In the genomic region with DNA sequence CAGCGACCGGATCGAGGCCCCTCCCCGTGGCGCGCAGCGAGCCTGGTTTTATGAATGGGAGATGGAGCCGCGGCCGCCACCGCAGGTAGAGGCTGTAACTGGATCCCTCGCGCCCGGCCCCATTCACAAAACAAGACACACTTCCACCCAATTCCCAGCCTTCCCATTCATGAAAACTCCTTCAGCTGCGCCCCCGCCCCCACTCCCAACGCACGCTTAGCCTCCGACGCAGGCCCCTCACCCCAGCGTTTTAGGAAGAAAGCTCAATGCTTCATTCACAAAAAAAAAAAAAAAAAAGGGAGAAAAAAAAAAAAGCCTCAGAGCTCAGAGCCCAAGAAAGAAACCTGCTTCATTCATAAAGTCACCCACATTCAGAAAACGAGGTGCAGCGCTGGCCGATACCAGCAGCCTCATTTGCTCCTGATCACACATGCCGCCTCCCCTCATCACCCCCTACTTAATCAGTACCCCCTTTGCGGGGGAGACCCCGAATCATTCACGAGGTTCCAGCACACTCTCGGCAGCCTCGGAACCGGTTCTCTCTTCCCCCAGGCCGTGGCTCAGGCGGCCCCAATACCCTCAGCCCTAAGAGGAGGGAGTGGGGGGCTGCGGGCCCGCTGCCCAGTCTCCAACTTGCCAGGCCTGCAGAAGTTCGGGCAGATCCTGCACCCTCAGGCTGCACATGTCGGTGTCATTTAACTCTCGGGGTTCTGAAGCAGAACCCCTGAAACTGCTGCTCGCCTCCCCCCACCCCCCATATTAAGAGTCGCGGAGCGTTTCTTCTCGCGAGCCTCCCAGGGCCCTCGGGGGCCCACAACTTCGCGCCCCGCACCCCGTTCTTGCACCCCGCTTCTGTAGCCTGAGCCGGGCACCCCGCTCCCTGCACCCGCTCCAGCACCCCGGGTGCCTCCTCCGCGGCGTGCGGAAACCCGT, we compare ENCODE assay signal across 8 mouse cellular contexts. TPM values are rescaled to one million over a fixed set of nuclear protein-coding genes. Genes with fewer than 3 reads are reported as not detected.
DNase-seq lines count a peak whose midpoint lies in the region; ATAC-seq and TF ChIP-seq lines count a peak whose summit lies in the region.

No protein-coding gene starts in this region.

- H3K36me3 ChIP-seq in ES-E14 (ENCODE audit: control insufficient read depth, insufficient read depth, low read length, poor library complexity, severe bottlenecking): peaks cover 15% of the 10 kb centered on the region
- H3K36me3 ChIP-seq in forebrain, embryonic 13.5 days (ENCODE audit: poor library complexity, severe bottlenecking): no peaks in the 10 kb centered on the region

- no peaks in the 10 kb centered on the region for H3K9me3 ChIP-seq in ES-E14 (ENCODE audit: control insufficient read depth, insufficient read depth, low read depth, low read length)
- no peaks in the 10 kb centered on the region for H3K9me3 ChIP-seq in forebrain, embryonic 13.5 days (replicated peaks)

- peaks cover 21 to 33% of the 10 kb centered on the region in 2 experiments for H3K4me1 ChIP-seq in ES-E14 (ENCODE audit: control insufficient read depth in 2 of 2, insufficient read depth in 2 of 2, low read length in 2 of 2, poor library complexity in 1 of 2)
- H3K4me1 ChIP-seq in forebrain, embryonic 13.5 days: peaks cover 32% of the 10 kb centered on the region

- intact Hi-C loops in heart, postnatal 10 days (cut with DNase I): loop anchor here (2.0 to 5.0 kb wide), 2 partner anchors 110 to 171 kb away; partner anchors contain the start of gene Tra2b

- H3K27me3 ChIP-seq in forebrain, embryonic 13.5 days: peaks cover 69% of the 10 kb centered on the region

- peak overlapping the region; percentile 63 for H3K27ac ChIP-seq in ES-E14 (ENCODE audit: insufficient read depth, low read depth, low read length, poor library complexity, severe bottlenecking)
- H3K27ac ChIP-seq in forebrain, embryonic 13.5 days: no peak overlapping the region

- in situ Hi-C loops in ES-E14 (cut with MboI; ENCODE audit: low sequenced_read_pairs in 2 of 2, unreplicated experiment in 2 of 2): no loop called here

- H3K9ac ChIP-seq in ES-E14 (ENCODE audit: insufficient read depth, low read depth, low read length, poor library complexity, severe bottlenecking): peak overlapping the region; percentile 87
- peak overlapping the region; percentile 67 for H3K9ac ChIP-seq in forebrain, embryonic 13.5 days

- peak; percentile 63 for ATAC-seq in forebrain, embryonic 13.5 days

- peak; percentile 89 for DNase-seq in ES-E14 (ENCODE audit: low read depth, low spot score)
- peak; percentile 79 for DNase-seq in brain, adult 2 months (ENCODE audit: low read depth, low spot score)
- DNase-seq in heart, postnatal 10 days: peak; percentile 67 to 80
- DNase-seq in layer of hippocampus, adult 18-20 months (ENCODE audit: low spot score in 2 of 2): peak; percentile 46 to 67
- peak; percentile 62 to 66 for DNase-seq in lung, adult 18-20 months
- DNase-seq in ovary, adult 18-20 months (ENCODE audit: low spot score): peak; percentile 45
- peak; percentile 71 for DNase-seq in thymus, postnatal 25 days

- peak overlapping the region; percentile 87 to 95 for H3K4me3 ChIP-seq in ES-E14 (ENCODE audit: insufficient read depth in 1 of 2, low read depth in 1 of 2, low read length in 2 of 2, poor library complexity in 1 of 2, severe bottlenecking in 1 of 2)
- peak overlapping the region; percentile 59 for H3K4me3 ChIP-seq in forebrain, embryonic 13.5 days

- WGBS in forebrain, embryonic 13.5 days: under 1% methylated on average over 59 of the region's 59 CpGs

- peak overlapping the region; percentile 92 for H3K4me2 ChIP-seq in forebrain, embryonic 13.5 days

TF ChIP-seq in ES-E14, 5 proteins besides CTCF, POLR2A, EP300 and RAD21:
- TF ChIP-seq ZNF384 (IDR thresholded peaks at IDR 0.05; ENCODE audit: low read depth, low read length): peak; percentile 94
- TF ChIP-seq CHD2 (IDR thresholded peaks at IDR 0.05; ENCODE audit: low read depth, low read length): no peak
- peak; percentile 36; the same call in 1 of the 2 replicates for TF ChIP-seq ZC3H11A (IDR thresholded peaks at IDR 0.05; ENCODE audit: borderline replicate concordance, low read depth, low read length)
- TF ChIP-seq MAFK (IDR thresholded peaks at IDR 0.05; ENCODE audit: insufficient read depth, low read depth, low read length): no peak
- no peak for TF ChIP-seq HCFC1 (IDR thresholded peaks at IDR 0.05; ENCODE audit: borderline replicate concordance, insufficient read depth, low read length)

RNA-seq across cellular contexts. Expression of gene Etv5, which starts 0.8 kb away (rescaled TPM):
- total RNA-seq in ES-E14 (2012; rRNA removed): 136 and 147 TPM in 2 replicates
- polyA plus RNA-seq in forebrain, embryonic 13.5 days (2015; fragmentation: Nextera tagmentation; extraction: Ambion mirVana): 14.5 and 15.0 TPM in 2 replicates
- 1 to 10 TPM; 8.7 to 8.8 TPM for total RNA-seq in heart, postnatal 10 days (2021)
- 10 to 100 TPM; 49.2 to 54.5 TPM for total RNA-seq in layer of hippocampus, adult 18-20 months (2021)

Comparison
In these comparisons a context has a peak if more than half of its experiments do, and no peak if none do; other contexts are left out.
1. RNA of gene Etv5, which starts 0.8 kb away (total RNA-seq): 136 to 147 TPM in ES-E14 and 49.2 to 54.5 TPM in layer of hippocampus, adult 18-20 months; 8.7 to 8.8 TPM in heart, postnatal 10 days; every median in the first group is over 4 times any median in the second.
2. Peak in every context shown above with its lines, with median percentiles within 50 percentile points of each other: DNase-seq.